Mouse (Mus musculus): ENCODE data around the gene Ephx1.
"Not testable (repeated sequence)": the region's sequence is repeated elsewhere in the genome, so short reads cannot be mapped to it uniquely, and the experiment has no call there.

Ephx1 gene

GRCm38 (mm10) chr1:181020756-181021487 is at the start of gene Ephx1:
Gene Ephx1 (minus strand): TSS chr1:181020904.
- no peak for ATAC-seq (ENCODE audit: insufficient number of reproducible peaks, low FRiP score, low TSS enrichment)

GRCm38 (mm10) chr1:181069671-181070070 is 49.0 kb upstream of the Ephx1 start:
- no peak for ATAC-seq (ENCODE audit: insufficient number of reproducible peaks, low FRiP score, low TSS enrichment)

DNA sequence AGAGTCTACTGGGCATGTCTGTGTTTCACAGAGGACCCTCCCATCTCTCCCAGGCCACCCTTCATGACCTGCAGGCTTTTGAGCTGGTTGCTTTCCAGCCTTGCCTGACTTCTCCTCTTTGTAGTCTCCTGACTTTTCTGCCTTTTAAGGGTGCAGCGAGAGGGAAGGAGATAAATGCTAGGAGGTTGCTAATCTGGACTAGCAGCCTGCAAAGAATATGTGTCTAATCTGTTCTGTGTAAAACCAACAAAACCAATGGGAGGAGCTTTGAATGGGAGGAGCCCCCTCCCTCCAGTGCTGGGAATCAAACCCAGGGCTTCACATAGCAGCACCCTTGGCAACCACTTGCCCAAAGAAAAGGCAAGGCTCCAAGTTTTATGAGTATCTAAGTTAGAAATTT is 47.6 kb upstream of the Ephx1 start:
- no peak for ATAC-seq (ENCODE audit: insufficient number of reproducible peaks, low FRiP score, low TSS enrichment)

DNA sequence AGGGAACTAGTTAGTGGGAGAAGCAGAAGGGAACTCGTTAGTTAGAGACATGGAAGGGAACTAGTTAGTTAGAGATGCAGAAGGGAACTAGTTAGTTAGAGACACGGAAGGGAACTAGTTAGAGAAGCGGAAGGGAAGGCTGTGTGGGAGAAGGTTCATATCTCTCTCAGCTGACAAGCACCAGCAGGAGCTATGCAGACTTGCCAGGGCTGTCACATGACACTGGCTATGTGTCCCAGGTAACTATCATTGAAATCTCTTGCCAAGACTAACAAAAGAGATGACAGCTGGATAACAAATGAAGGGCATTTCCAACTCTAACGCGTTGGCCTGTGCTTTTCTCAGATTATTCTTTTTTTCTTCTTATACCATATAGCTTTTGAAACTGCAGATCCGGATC is 43.9 kb upstream of the Ephx1 start:
- ATAC-seq (ENCODE audit: insufficient number of reproducible peaks, low FRiP score, low TSS enrichment), result peak; percentile 26; the same call in 1 of the 2 replicates

DNA sequence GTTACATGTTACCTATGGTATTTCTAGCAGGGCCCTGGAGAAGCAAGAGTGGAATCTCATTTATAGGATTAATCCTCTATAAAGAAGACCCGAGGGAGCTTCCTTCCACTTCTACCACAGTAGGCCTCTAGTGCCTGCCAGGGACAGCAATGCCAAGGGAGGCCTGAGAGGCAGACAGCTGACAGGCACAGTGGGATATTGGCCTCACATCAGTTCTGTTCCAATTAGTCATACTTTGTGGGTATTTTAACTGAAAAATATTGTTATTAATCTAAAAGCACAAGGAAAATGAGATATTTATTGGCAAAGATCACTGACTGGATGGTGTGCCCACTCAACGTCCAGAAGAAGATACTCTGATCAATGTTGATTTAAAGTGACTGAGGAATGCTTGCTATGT is 43.3 kb upstream of the Ephx1 start:
- ATAC-seq (ENCODE audit: insufficient number of reproducible peaks, low FRiP score, low TSS enrichment), result peak; percentile 78

DNA sequence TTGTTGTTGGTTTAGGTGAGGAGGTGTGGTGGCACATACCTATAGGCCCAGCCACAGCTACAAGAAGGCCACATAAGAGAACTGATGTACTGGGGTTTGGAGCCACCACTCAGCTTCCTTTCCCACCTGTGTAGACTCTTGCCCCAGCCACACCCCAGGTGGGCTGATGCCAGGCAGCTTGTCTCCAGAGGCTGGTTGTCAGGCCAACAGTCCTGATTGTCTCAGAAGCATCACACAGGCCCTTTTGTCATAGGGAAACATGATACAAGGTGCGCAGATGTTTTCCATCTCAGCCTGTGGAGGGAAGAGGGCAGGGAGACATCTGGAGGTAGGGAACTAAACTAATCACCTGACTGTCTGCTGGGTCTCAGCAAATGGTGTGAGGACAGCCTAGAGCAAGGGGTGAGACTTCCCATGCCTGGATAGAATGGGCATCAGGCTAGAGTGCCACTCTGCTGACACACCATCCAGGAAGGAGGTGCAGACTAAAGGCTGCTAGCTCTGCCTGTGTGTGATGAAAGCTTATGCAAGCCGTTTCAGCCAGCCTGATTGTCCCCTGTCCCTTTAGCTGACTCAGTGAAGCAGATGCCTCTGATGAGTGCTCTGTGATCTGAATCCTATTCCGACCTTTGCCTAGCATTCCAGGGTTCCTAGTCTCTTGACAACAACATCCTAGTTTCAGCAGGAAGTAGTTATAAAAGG is 41.2 kb upstream of the Ephx1 start:
- no peak for ATAC-seq (ENCODE audit: insufficient number of reproducible peaks, low FRiP score, low TSS enrichment)

DNA sequence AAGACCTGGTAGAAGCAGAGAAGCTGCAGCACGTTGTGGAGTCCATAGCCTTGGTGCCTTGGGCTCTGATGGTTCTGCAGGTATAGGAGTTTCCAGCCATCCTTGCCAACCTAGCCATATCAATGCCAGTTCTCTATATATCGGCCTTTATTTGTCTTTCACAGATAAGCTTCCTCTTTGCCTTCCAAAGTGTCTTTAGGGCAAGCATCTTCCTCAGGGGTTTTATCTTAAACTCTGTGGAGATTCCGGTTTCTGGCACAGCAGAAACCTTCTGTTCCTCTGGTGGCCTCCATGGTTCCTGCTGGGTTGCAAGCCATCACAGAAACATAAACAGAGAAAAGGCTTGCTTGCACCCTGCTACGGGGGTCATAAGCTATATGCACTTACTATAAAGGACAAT is 32.2 kb upstream of the Ephx1 start:
- no peak for ATAC-seq (ENCODE audit: insufficient number of reproducible peaks, low FRiP score, low TSS enrichment)

GRCm38 (mm10) chr1:181050937-181051336 is 30.2 kb upstream of the Ephx1 start, which contains the start of gene 9130409I23Rik:
Gene 9130409I23Rik (plus strand): TSS chr1:181051237.
- no peak for ATAC-seq (ENCODE audit: insufficient number of reproducible peaks, low FRiP score, low TSS enrichment)

DNA sequence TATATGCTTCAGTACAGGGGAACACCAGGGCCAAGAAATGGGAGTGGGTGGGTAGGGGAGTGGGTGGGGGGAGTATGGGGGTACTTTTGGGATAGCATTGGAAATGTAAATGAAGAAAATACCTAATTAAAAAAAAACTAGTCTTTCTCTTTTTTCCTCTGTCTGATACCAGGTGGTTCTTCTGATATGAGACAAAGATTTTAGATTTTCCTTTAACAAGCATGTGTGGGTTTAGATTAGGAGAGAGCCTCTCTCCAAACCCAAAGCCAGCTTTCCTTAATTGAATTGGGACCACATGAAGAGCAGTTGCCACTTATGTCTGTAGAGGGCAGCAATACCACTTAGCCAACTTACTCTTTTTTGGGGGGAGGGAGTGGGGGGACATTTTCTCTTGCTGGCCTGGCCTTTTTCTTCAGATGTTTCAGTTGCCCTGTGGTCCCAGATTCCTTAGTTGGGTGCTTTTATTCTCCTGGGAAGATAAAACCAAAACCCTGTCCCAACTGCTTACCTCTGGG is 28.7 kb upstream of the Ephx1 start:
- ATAC-seq (ENCODE audit: insufficient number of reproducible peaks, low FRiP score, low TSS enrichment), result no peak

DNA sequence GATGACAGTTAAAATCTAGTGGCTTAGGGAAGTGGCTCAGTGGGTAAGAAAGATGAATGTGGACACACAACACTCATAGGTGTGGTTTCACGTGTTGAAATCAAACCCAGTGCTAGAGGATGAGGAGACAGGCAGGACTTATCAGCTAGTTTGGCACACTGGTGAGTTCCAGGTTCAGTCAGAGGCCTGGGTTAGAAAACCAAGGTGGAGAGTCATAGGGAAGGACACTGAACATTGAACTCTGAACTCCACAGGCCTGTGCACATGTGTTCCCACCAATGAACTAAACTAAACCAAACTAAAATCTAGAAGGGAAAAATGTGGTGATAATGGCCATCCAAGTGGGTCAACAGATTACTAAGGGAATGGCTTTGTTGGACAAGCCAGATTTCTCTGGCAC is 26.8 kb upstream of the Ephx1 start:
- ATAC-seq (ENCODE audit: insufficient number of reproducible peaks, low FRiP score, low TSS enrichment), result no peak

GRCm38 (mm10) chr1:181039652-181040051 is 18.9 kb upstream of the Ephx1 start:
- no peak for ATAC-seq (ENCODE audit: insufficient number of reproducible peaks, low FRiP score, low TSS enrichment)

DNA sequence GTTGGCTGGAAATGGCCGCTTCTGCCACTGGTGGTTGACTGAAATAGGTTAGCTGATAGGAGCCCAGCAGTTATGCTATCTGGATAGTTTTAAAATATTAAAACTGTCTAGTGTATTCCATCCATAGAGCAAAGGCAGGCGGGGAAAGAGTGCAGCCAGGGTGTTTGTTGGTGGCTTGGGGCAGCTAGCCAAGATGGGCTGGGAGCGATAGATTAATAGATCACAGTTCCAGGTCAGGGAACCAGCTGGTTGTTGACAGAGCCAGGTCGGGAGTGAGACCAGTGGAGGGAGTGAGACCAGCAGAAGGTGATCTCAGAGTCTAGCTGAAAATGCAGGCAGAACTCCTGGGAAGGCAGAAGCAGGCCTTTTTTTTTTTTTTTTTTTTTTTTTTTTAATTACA is 16.9 kb upstream of the Ephx1 start:
- ATAC-seq (ENCODE audit: insufficient number of reproducible peaks, low FRiP score, low TSS enrichment), result no peak

- not testable (repeated sequence) for ATAC-seq (ENCODE audit: insufficient number of reproducible peaks, low FRiP score, low TSS enrichment)
These were observed 14.5 kb upstream of the Ephx1 start for GRCm38 (mm10) chr1:181035015-181035778.

DNA sequence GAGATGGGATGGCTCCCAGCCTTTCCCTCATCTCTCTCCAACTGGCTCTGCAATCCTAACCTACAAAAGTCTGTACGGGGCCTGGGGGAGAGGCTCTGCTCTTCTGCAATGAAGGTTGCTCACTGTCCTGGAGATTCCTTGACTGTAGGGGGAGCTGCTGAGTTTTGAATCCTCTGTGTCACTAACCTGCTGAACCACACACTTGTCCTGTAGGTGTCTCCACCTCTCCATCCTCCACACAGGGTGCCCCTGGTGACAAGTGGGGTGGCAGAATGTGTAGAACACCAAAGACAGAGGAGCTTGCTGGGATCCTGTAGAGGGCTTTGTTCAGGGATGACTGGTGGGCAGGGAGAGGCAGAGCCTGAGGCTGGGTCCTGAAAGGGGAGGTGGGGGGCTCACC is 1.6 kb upstream of the Ephx1 start:
- peak; percentile 90 for ATAC-seq (ENCODE audit: insufficient number of reproducible peaks, low FRiP score, low TSS enrichment)

DNA sequence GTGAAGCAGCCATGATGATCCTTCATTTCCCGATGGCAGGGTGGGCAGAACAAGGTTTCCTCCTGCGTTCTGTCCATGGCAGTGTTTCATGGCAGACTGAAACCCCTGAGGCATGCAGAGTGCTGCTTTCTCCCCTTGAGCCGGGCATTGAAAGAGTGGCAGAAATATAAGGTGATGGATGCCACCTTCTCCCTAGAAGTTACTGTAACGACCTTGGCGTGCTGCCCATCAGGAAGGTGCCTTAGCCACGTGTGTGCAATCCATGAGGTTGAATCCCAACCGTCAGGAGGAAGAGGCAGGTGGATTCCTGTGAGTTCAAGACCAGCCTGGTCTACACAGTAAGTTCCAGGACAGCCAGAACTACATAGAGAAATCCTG is 773 bp upstream of the Ephx1 start:
- no peak for ATAC-seq (ENCODE audit: insufficient number of reproducible peaks, low FRiP score, low TSS enrichment)

GRCm38 (mm10) chr1:181017890-181018420 is 2.7 kb downstream of the Ephx1 start:
- no peak for ATAC-seq (ENCODE audit: insufficient number of reproducible peaks, low FRiP score, low TSS enrichment)

GRCm38 (mm10) chr1:181017212-181017711 is 3.4 kb downstream of the Ephx1 start:
- peak; percentile 69 for ATAC-seq (ENCODE audit: insufficient number of reproducible peaks, low FRiP score, low TSS enrichment)

DNA sequence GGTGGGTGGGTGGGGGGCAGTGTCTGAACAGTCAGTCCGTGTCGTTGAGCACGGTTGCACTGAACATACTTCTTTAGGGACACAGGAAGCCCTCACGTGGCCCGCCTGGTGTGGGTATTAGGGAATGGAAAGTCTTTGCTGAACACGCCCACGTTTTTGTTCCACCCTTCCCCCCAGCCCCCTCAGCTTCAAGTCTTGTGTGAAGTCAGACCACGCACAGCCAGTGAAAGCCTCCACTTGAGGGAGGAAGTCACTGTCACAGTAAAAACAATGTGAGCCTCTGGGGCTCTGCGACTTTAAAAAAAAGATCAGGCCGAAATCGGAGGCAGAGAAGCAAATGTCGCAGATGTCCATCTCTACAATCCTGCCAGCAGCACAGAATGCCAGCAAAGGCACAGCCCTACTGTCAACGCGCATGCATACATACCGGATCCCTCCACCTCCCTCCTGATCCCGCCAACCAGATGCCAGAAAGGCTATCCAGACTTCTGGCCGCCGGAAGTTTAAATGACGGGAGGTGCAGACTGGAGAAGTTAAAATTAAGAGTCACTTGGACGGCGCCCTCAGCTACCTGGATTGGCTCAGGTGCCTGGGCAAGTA is 4.1 kb downstream of the Ephx1 start:
- ATAC-seq (ENCODE audit: insufficient number of reproducible peaks, low FRiP score, low TSS enrichment), result peak; percentile 79

GRCm38 (mm10) chr1:181016045-181016444 is 4.7 kb downstream of the Ephx1 start:
- no peak for ATAC-seq (ENCODE audit: insufficient number of reproducible peaks, low FRiP score, low TSS enrichment)

- no peak for ATAC-seq (ENCODE audit: insufficient number of reproducible peaks, low FRiP score, low TSS enrichment)
These were observed 5.1 kb downstream of the Ephx1 start for GRCm38 (mm10) chr1:181015558-181015957.

All from cerebellum, adult (tissue).